Mouse (Mus musculus) ES-E14 (cell line): Measurements from ENCODE around the gene Dnah7b. TPM values are rescaled to one million over a fixed set of nuclear protein-coding genes. Genes with fewer than 3 reads are reported as not detected.
A peak's percentile ranks its signal among the peaks of the same experiment; 100 is the strongest.

Experiments used
- DNase-seq: peaks from one replicate; pipeline ENCODE4 v3.0.0-alpha.2; 2013; ENCODE audit warnings: low read depth, low spot score
- H3K27ac ChIP-seq: 2 replicates; pipeline ENCODE4 v1.5.1; 2012; ENCODE audit warnings: low read depth, mild to moderate bottlenecking, low read length, moderate library complexity, mixed read lengths; ENCODE audit not compliant: poor library complexity, insufficient read depth, severe bottlenecking
- H3K36me3 ChIP-seq: 2 replicates; pipeline ENCODE4 v1.6.1; 2012; ENCODE audit warnings: mild to moderate bottlenecking, low read length, moderate library complexity, mixed read lengths; ENCODE audit not compliant: control insufficient read depth, poor library complexity, insufficient read depth, severe bottlenecking
- H3K4me1 ChIP-seq, 2 experiments: fragments of 150-350 bp in 1 of 2; sonication (generic) in 1 of 2; 2 replicates each; pipeline ENCODE4 v1.6.1; 2012; ENCODE audit warnings: low read length in 2 of 2, mild to moderate bottlenecking in 1 of 2, mixed read lengths in 1 of 2; ENCODE audit not compliant: control insufficient read depth in 2 of 2, insufficient read depth in 2 of 2, poor library complexity in 1 of 2
- H3K4me3 ChIP-seq, 2 experiments: fragments of 150-350 bp in 1 of 2; sonication (generic) in 1 of 2; 2 replicates each; pipeline ENCODE4 v1.5.1; 2012; ENCODE audit warnings: low read length in 2 of 2, low read depth in 1 of 2, mild to moderate bottlenecking in 1 of 2, mixed read lengths in 1 of 2; ENCODE audit not compliant: insufficient read depth in 1 of 2, poor library complexity in 1 of 2, severe bottlenecking in 1 of 2
- H3K9ac ChIP-seq: 2 replicates; pipeline ENCODE4 v1.6.1; 2012; ENCODE audit warnings: low read depth, mild to moderate bottlenecking, low read length, mixed read lengths; ENCODE audit not compliant: poor library complexity, insufficient read depth, severe bottlenecking
- H3K9me3 ChIP-seq: fragments of 150-350 bp; sonication (generic); 2 replicates; pipeline ENCODE4 v1.6.1; 2012; ENCODE audit warnings: low read depth, mild to moderate bottlenecking, low read length; ENCODE audit not compliant: control insufficient read depth, insufficient read depth
- CHD2 ChIP-seq: IDR thresholded peaks from 2 replicates; pipeline ENCODE4 v1.6.1; 2014; ENCODE audit warnings: mild to moderate bottlenecking, low read depth, low read length, inconsistent platforms
- HCFC1 ChIP-seq: IDR thresholded peaks from 2 replicates; pipeline ENCODE4 v1.6.1; 2012; ENCODE audit warnings: low read length, inconsistent platforms, borderline replicate concordance; ENCODE audit not compliant: insufficient read depth
- MAFK ChIP-seq: IDR thresholded peaks from 2 replicates; pipeline ENCODE4 v1.6.1; 2014; ENCODE audit warnings: mild to moderate bottlenecking, low read depth, low read length, inconsistent platforms; ENCODE audit not compliant: insufficient read depth
- ZC3H11A ChIP-seq: IDR thresholded peaks from 2 replicates; pipeline ENCODE4 v1.6.1; 2012; ENCODE audit warnings: low read depth, mild to moderate bottlenecking, inconsistent platforms, low read length, borderline replicate concordance
- ZNF384 ChIP-seq: IDR thresholded peaks from 2 replicates; pipeline ENCODE4 v1.6.1; 2012; ENCODE audit warnings: low read depth, low read length, inconsistent platforms
- in situ Hi-C, 2 experiments: fragments of 600-800 bp; cut with MboI; formaldehyde crosslinking; loops; one replicate each; pipeline ENCODE4 v1.15.1; 2025; ENCODE audit warnings: low sequenced_read_pairs in 2 of 2, inconsistent platforms in 1 of 2; ENCODE audit not compliant: unreplicated experiment in 2 of 2
- total RNA-seq: library from RNA; depleted of rRNA; stranded (reverse); fragments of 300-350 nt; gene quantifications from 2 replicates; pipeline ENCODE4 v1.2.3, GENCODE M21; 2012; rRNA removed

Gene Dnah7b
- total RNA-seq: 0.22 and 0.53 TPM in 2 replicates

DNA sequence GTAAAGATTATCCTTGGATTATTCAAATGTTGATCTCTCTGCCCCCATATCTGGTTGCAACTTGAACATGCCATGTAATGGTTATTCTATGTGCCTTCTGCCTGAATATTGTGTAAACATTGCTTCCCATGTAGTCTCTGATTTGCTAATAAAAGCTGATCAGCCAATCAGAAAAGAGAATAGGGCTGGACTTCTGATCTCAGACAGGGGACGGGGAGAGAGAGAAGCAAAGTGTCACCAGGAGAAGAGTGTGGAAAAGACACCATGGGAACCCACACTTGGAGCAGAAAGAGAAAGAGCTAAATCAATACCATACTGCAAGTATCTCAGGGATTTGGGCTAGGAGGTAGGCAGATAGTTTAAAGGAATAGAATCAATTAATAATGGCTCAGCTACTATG, at the start of gene Dnah7b:
TSS of gene Dnah7b (plus strand) at position 301 of the 400 bp plus-strand sequence.
- no peak for DNase-seq
- H3K36me3 ChIP-seq: no peaks in the 10 kb centered on the region
- H3K4me1 ChIP-seq: no peaks in the 10 kb centered on the region
- peak within 1 kb of the TSS; percentile 74 for H3K9ac ChIP-seq
- no peak within 1 kb of the TSS for H3K27ac ChIP-seq
- H3K4me3 ChIP-seq: peak within 1 kb of the TSS; percentile 61 to 73
- no peaks in the 10 kb centered on the region for H3K9me3 ChIP-seq
- no peak for TF ChIP-seq ZC3H11A
- no peak for TF ChIP-seq MAFK
- no peak for TF ChIP-seq CHD2
- no peak for TF ChIP-seq ZNF384
- no peak for TF ChIP-seq HCFC1
- in situ Hi-C loops: no loop called here

GRCm38 (mm10) chr1:46018382-46018977, 47.6 kb upstream of the Dnah7b start:
- Histone ChIP-seq H3K4me3 (no peak overlapping the region), H3K27ac (no peak overlapping the region), H3K9ac (no peak overlapping the region), H3K4me1 (no peaks in the 10 kb centered on the region), H3K9me3 (no peaks in the 10 kb centered on the region), H3K36me3 (no peaks in the 10 kb centered on the region)
- in situ Hi-C loops: loop anchor here (10.0 to 25.0 kb wide), 2 partner anchors 156 to 194 kb away; no protein-coding TSS in a partner anchor
- peak; percentile 7 for DNase-seq
- no peak for TF ChIP-seq CHD2
- TF ChIP-seq ZC3H11A: no peak

DNA sequence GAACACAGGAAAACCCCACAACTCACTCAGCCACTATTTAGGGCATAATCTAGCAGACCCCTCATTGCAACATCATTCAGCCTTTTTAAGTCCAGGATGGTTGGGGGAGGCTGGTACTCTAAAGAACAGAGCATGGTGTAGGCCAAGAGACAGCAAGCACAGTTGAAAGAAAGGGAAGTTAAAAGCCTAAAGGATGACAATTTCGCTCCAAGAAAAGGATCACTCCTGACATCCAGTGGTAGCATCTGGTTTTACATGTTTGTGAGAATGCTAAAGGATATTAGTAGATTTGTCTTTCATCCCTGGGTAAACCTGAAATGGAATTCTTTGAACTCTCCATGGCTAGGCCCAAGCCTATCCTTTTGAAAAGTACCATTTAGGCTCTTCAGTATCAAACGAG, 43.9 kb upstream of the Dnah7b start:
- in situ Hi-C loops: loop anchor here in 1 of 2 experiments (25.0 kb wide), 1 partner anchor 160 kb away; no protein-coding TSS in a partner anchor
- DNase-seq: peak; percentile 30

GRCm38 (mm10) chr1:46031993-46032555, 34.0 kb upstream of the Dnah7b start:
- in situ Hi-C loops: no loop called here
- Histone ChIP-seq H3K36me3 (no peaks in the 10 kb centered on the region), H3K4me1 (no peaks in the 10 kb centered on the region), H3K9me3 (no peaks in the 10 kb centered on the region), H3K4me3 (no peak overlapping the region), H3K9ac (no peak overlapping the region), H3K27ac (no peak overlapping the region)
- TF ChIP-seq MAFK: no peak
- no peak for TF ChIP-seq HCFC1
- TF ChIP-seq ZC3H11A: no peak
- TF ChIP-seq ZNF384: no peak
- TF ChIP-seq CHD2: no peak
- no peak for DNase-seq

More for the DNA sequence above, 43.9 kb upstream of the Dnah7b start:
- H3K27ac ChIP-seq: no peak overlapping the region
- no peak overlapping the region for H3K4me3 ChIP-seq
- no peaks in the 10 kb centered on the region for H3K9me3 ChIP-seq
- H3K36me3 ChIP-seq: no peaks in the 10 kb centered on the region
- no peak for TF ChIP-seq CHD2
- TF ChIP-seq ZC3H11A: peak; percentile 43; the same call in 1 of the 2 replicates
- TF ChIP-seq MAFK: no peak
- no peak for TF ChIP-seq HCFC1
- TF ChIP-seq ZNF384: no peak
- no peak overlapping the region for H3K9ac ChIP-seq
- no peaks in the 10 kb centered on the region for H3K4me1 ChIP-seq

- Histone ChIP-seq H3K9me3 (no peaks in the 10 kb centered on the region), H3K4me3 (no peak overlapping the region), H3K27ac (no peak overlapping the region), H3K9ac (no peak overlapping the region), H3K36me3 (no peaks in the 10 kb centered on the region), H3K4me1 (no peaks in the 10 kb centered on the region)
- no peak for TF ChIP-seq MAFK
- no peak for TF ChIP-seq HCFC1
- no peak for TF ChIP-seq ZNF384
- in situ Hi-C loops: no loop called here
- no peak for DNase-seq
Measured at GRCm38 (mm10) chr1:46048188-46048587, 17.9 kb upstream of the Dnah7b start.
